Mouse (Mus musculus): ENCODE results near the gene Arpc2.

GRCm38 (mm10) chr1:74275015-74275414 is 39.1 kb downstream of the Arpc2 start:
- no peak for TF ChIP-seq POLR2A (IDR thresholded peaks at IDR 0.05; ENCODE audit: insufficient read length, low read depth)
- no peak for TF ChIP-seq USF1 (IDR thresholded peaks at IDR 0.05; ENCODE audit: low read depth)
- no peak for TF ChIP-seq TCF3 (IDR thresholded peaks at IDR 0.05; ENCODE audit: insufficient read length, low read depth)

Measured in myocyte (in vitro differentiated cells).